Mouse (Mus musculus) liver, embryonic 15.5 days (tissue): ENCODE data around the gene Zbtb20. TPM values are rescaled to one million over a fixed set of nuclear protein-coding genes. Genes with fewer than 3 reads are reported as not detected.

Experiments
- ATAC-seq: fragments of 200-750 bp; cut with Nextera tagmentation; 2 replicates; pipeline ENCODE4 v1.8.0; 2017; ENCODE audit warnings: moderate number of reproducible peaks, mild to moderate bottlenecking, moderate library complexity; ENCODE audit not compliant: insufficient read depth
- H3K27ac ChIP-seq: fragments of 300-500 bp; sonication (generic); replicated peaks from 2 replicates; pipeline ENCODE4 v1.5.1; 2015; ENCODE audit warnings: mild to moderate bottlenecking, inconsistent platforms
- H3K27me3 ChIP-seq: fragments of 300-500 bp; sonication (generic); 2 replicates; pipeline ENCODE4 v1.6.1; 2015; ENCODE audit warnings: mild to moderate bottlenecking, inconsistent platforms
- H3K36me3 ChIP-seq: fragments of 300-500 bp; sonication (generic); replicated peaks from 2 replicates; pipeline ENCODE4 v1.6.1; 2015; ENCODE audit warnings: moderate library complexity, mild to moderate bottlenecking, inconsistent platforms
- H3K4me1 ChIP-seq: fragments of 300-500 bp; sonication (generic); replicated peaks from 2 replicates; pipeline ENCODE4 v1.6.1; 2015; ENCODE audit warnings: inconsistent platforms
- H3K4me2 ChIP-seq: fragments of 300-500 bp; sonication (generic); 2 replicates; pipeline ENCODE4 v1.6.1; 2015; ENCODE audit warnings: moderate library complexity, mild to moderate bottlenecking, inconsistent platforms
- H3K4me3 ChIP-seq: fragments of 300-500 bp; sonication (generic); replicated peaks from 2 replicates; pipeline ENCODE4 v1.5.1; 2015; ENCODE audit warnings: mild to moderate bottlenecking, inconsistent platforms
- H3K9ac ChIP-seq: fragments of 300-500 bp; sonication (generic); 2 replicates; pipeline ENCODE4 v1.6.1; 2015; ENCODE audit warnings: moderate library complexity, mild to moderate bottlenecking, inconsistent platforms
- H3K9me3 ChIP-seq: fragments of 300-500 bp; sonication (generic); replicated peaks from 2 replicates; pipeline ENCODE4 v1.6.1; 2016; ENCODE audit warnings: inconsistent platforms
- WGBS: fragments of 180-500 bp; shearing (Covaris S2); methylation state at CpG from one replicate; pipeline ENCODE4 v1.1.7; 2015; ENCODE audit warnings: mixed read lengths; ENCODE audit not compliant: insufficient replicate concordance; 5-methylcytosine and 5-hydroxymethylcytosine counted together
- microRNA counts: library from miRNA; unstranded; fragments of <30 nt; microRNA quantifications from one replicate; lab custom pipeline; 2016
- microRNA-seq: library from miRNA; unstranded; fragments of <30 nt; microRNA quantifications from one replicate; pipeline ENCODE4, GENCODE M21; 2016
- polyA plus RNA-seq: library from polyadenylated mRNA; unstranded; fragments of >200 nt; fragmentation: Nextera tagmentation; extraction: Ambion mirVana; gene quantifications from 2 replicates; pipeline ENCODE4 v1.2.1, GENCODE M21; 2015

Zbtb20 gene
- polyA plus RNA-seq, 1 experiment from 2014 or later = 5.1 TPM

GRCm38 (mm10) chr16:43668294-43668693 lies 792.6 kb downstream of the Zbtb20 start:
- ATAC-seq = no peak
- 70% methylated on average over 3 of the region's 3 CpGs for WGBS
- no peaks in the 10 kb centered on the region for H3K36me3 ChIP-seq

GRCm38 (mm10) chr16:43671972-43672371 lies 796.3 kb downstream of the Zbtb20 start:
- no peaks in the 10 kb centered on the region for H3K27me3 ChIP-seq
- ATAC-seq = no peak
- no peaks in the 10 kb centered on the region for H3K36me3 ChIP-seq
- H3K4me3 ChIP-seq = no peak overlapping the region
- H3K4me2 ChIP-seq = no peak overlapping the region
- whole genome bisulfite sequencing = 49% methylated on average over 1 of the region's 1 CpGs
- H3K27ac ChIP-seq = no peak overlapping the region
- no peaks in the 10 kb centered on the region for H3K4me1 ChIP-seq
- H3K9ac ChIP-seq = no peak overlapping the region
- no peaks in the 10 kb centered on the region for H3K9me3 ChIP-seq

More at GRCm38 (mm10) chr16:43668294-43668693, 792.6 kb downstream of the Zbtb20 start:
- Histone ChIP-seq H3K4me2 (no peak overlapping the region), H3K9ac (no peak overlapping the region), H3K9me3 (no peaks in the 10 kb centered on the region), H3K27me3 (no peaks in the 10 kb centered on the region), H3K4me3 (no peak overlapping the region), H3K27ac (no peak overlapping the region), H3K4me1 (no peaks in the 10 kb centered on the region)

- no peak for ATAC-seq
- Histone ChIP-seq H3K36me3 (no peaks in the 10 kb centered on the region), H3K4me1 (no peaks in the 10 kb centered on the region), H3K27ac (no peak overlapping the region), H3K4me3 (no peak overlapping the region), H3K9me3 (no peaks in the 10 kb centered on the region), H3K4me2 (no peak overlapping the region), H3K27me3 (no peaks in the 10 kb centered on the region), H3K9ac (no peak overlapping the region)
Observed at GRCm38 (mm10) chr16:43672697-43673096, 797.0 kb downstream of the Zbtb20 start.

- Histone ChIP-seq H3K9ac (no peak overlapping the region), H3K4me1 (no peaks in the 10 kb centered on the region), H3K9me3 (no peaks in the 10 kb centered on the region), H3K4me3 (no peak overlapping the region), H3K27me3 (no peaks in the 10 kb centered on the region), H3K27ac (no peak overlapping the region), H3K36me3 (no peaks in the 10 kb centered on the region), H3K4me2 (no peak overlapping the region)
- no peak for ATAC-seq
- WGBS = 43% methylated on average over 3 of the region's 3 CpGs
Observed at GRCm38 (mm10) chr16:43674400-43674799, 798.7 kb downstream of the Zbtb20 start.

GRCm38 (mm10) chr16:43687968-43688367 lies 812.3 kb downstream of the Zbtb20 start:
- WGBS = 58% methylated on average over 2 of the region's 2 CpGs
- Histone ChIP-seq H3K36me3 (no peaks in the 10 kb centered on the region), H3K9ac (no peak overlapping the region), H3K27me3 (no peaks in the 10 kb centered on the region), H3K4me2 (no peak overlapping the region), H3K9me3 (no peaks in the 10 kb centered on the region), H3K27ac (no peak overlapping the region), H3K4me3 (no peak overlapping the region), H3K4me1 (no peaks in the 10 kb centered on the region)
- no peak for ATAC-seq

- no peak for ATAC-seq
- Histone ChIP-seq H3K4me3 (no peak overlapping the region), H3K4me2 (no peak overlapping the region), H3K27ac (no peak overlapping the region), H3K36me3 (no peaks in the 10 kb centered on the region), H3K27me3 (no peaks in the 10 kb centered on the region), H3K4me1 (no peaks in the 10 kb centered on the region), H3K9ac (no peak overlapping the region), H3K9me3 (no peaks in the 10 kb centered on the region)
- WGBS = 53% methylated on average over 3 of the region's 3 CpGs
Observed at GRCm38 (mm10) chr16:43690211-43690690, 814.6 kb downstream of the Zbtb20 start.

GRCm38 (mm10) chr16:43690912-43691311 lies 815.2 kb downstream of the Zbtb20 start:
- no peak overlapping the region for H3K9ac ChIP-seq
- 47% methylated on average over 2 of the region's 2 CpGs for WGBS
- H3K4me1 ChIP-seq = no peaks in the 10 kb centered on the region
- no peak overlapping the region for H3K27ac ChIP-seq
- no peaks in the 10 kb centered on the region for H3K36me3 ChIP-seq
- H3K4me2 ChIP-seq = no peak overlapping the region
- no peaks in the 10 kb centered on the region for H3K27me3 ChIP-seq
- ATAC-seq = no peak
- H3K9me3 ChIP-seq = no peaks in the 10 kb centered on the region
- H3K4me3 ChIP-seq = no peak overlapping the region

- Histone ChIP-seq H3K9ac (no peak overlapping the region), H3K4me3 (no peak overlapping the region), H3K9me3 (no peaks in the 10 kb centered on the region), H3K36me3 (no peaks in the 10 kb centered on the region), H3K4me2 (no peak overlapping the region), H3K27me3 (no peaks in the 10 kb centered on the region), H3K27ac (no peak overlapping the region), H3K4me1 (no peaks in the 10 kb centered on the region)
- no peak for ATAC-seq
- WGBS = 69% methylated on average over 5 of the region's 5 CpGs
Observed at GRCm38 (mm10) chr16:43691741-43692140, 816.1 kb downstream of the Zbtb20 start.

MicroRNAs within 50 kb of the gene (microRNA counts, 519-probe panel; counts per million panel counts)
- not detected for microRNA mmu-miR-568 (lab: Ali Mortazavi, UCI)

Small RNA genes lying within 50 kb of the gene (microRNA-seq; reads per million reads assigned to microRNA genes)
- gene Mir568 = not detected
